Mouse (Mus musculus) CH12.LX (cell line): ENCODE measurements around the gene Anapc13. TPM values are rescaled to one million over a fixed set of nuclear protein-coding genes. Genes with fewer than 3 reads are reported as not detected.

Experiments
- DNase-seq: peaks from one replicate; pipeline ENCODE4 v3.0.0-alpha.2; 2013; ENCODE audit errors: extremely low read depth
- H3K27ac ChIP-seq: 2 replicates; pipeline ENCODE4 v1.5.1; 2012; ENCODE audit warnings: low read depth, mild to moderate bottlenecking, control low read depth, moderate library complexity; ENCODE audit not compliant: insufficient read depth
- H3K27me3 ChIP-seq: replicated peaks from 2 replicates; pipeline ENCODE3; 2012; ENCODE audit warnings: inconsistent platforms
- H3K36me3 ChIP-seq, 2 experiments: replicated peaks in 1 of 2; 2 replicates each; pipeline versions ENCODE3 to v1.6.1; 2012; ENCODE audit warnings: inconsistent platforms in 1 of 2, low read length in 1 of 2, mild to moderate bottlenecking in 1 of 2, mixed read lengths in 1 of 2, moderate library complexity in 1 of 2; ENCODE audit not compliant: control insufficient read depth in 1 of 2, insufficient read depth in 1 of 2
- H3K4me1 ChIP-seq, 2 experiments: 2 replicates each; pipeline ENCODE4 v1.6.1; 2012; ENCODE audit warnings: inconsistent platforms in 1 of 2, moderate library complexity in 1 of 2; ENCODE audit not compliant: insufficient read depth in 2 of 2, control insufficient read depth in 1 of 2
- H3K4me2 ChIP-seq: 2 replicates; pipeline ENCODE4 v1.6.1; 2012; ENCODE audit warnings: low read depth, mild to moderate bottlenecking, control low read depth; ENCODE audit not compliant: poor library complexity, insufficient read depth, severe bottlenecking
- H3K4me3 ChIP-seq, 3 experiments: fragments of 150-350 bp in 1 of 3; sonication (generic) in 1 of 3; replicated peaks in 1 of 3; 2 replicates each; pipeline versions ENCODE3 to v1.5.1; 2011 to 2012; ENCODE audit warnings: low read depth in 2 of 3, low read length in 2 of 3, mild to moderate bottlenecking in 2 of 3, moderate library complexity in 2 of 3, control low read depth in 1 of 3, improper control_type of control experiment in 1 of 3, inconsistent platforms in 1 of 3, mixed read lengths in 1 of 3; ENCODE audit not compliant: poor library complexity in 1 of 3
- H3K79me2 ChIP-seq: replicated peaks from 2 replicates; pipeline ENCODE4 v1.6.1; 2012; ENCODE audit warnings: mild to moderate bottlenecking, moderate library complexity; ENCODE audit not compliant: control insufficient read depth, poor library complexity, insufficient read depth, severe bottlenecking; ENCODE audit errors: extremely low read depth
- H3K9ac ChIP-seq: 2 replicates; pipeline ENCODE4 v1.6.1; 2012; ENCODE audit warnings: low read depth, mild to moderate bottlenecking, control low read depth, moderate library complexity; ENCODE audit not compliant: insufficient read depth
- H3K9me3 ChIP-seq: replicated peaks from 2 replicates; pipeline ENCODE3; 2012; ENCODE audit warnings: low read length, inconsistent platforms, mixed read lengths
- CHD2 ChIP-seq: IDR thresholded peaks from 2 replicates; pipeline ENCODE4 v1.6.1; 2011; ENCODE audit warnings: low read length, improper control_type of control experiment
- E2F4 ChIP-seq: IDR thresholded peaks from 2 replicates; pipeline ENCODE4 v1.6.1; 2011; ENCODE audit warnings: low read depth, low read length, improper control_type of control experiment; ENCODE audit not compliant: insufficient replicate concordance
- EP300 ChIP-seq: IDR thresholded peaks from 2 replicates; pipeline ENCODE4 v1.6.1; 2011; ENCODE audit warnings: low read length, improper control_type of control experiment
- ETS1 ChIP-seq: conservative IDR thresholded peaks from 2 replicates; pipeline ENCODE4 v1.6.1; 2012; ENCODE audit warnings: low read depth, mild to moderate bottlenecking, inconsistent platforms, low read length, improper control_type of control experiment, moderate library complexity
- GABPA ChIP-seq: IDR thresholded peaks from 2 replicates; pipeline ENCODE4 v1.6.1; 2012; ENCODE audit warnings: low read depth, low read length, improper control_type of control experiment, inconsistent platforms; ENCODE audit not compliant: insufficient replicate concordance
- IRF4 ChIP-seq: IDR thresholded peaks from 2 replicates; pipeline ENCODE4 v1.6.1; 2014; ENCODE audit warnings: low read depth, mild to moderate bottlenecking, inconsistent platforms, low read length, improper control_type of control experiment
- MAFK ChIP-seq: IDR thresholded peaks from 2 replicates; pipeline ENCODE4 v1.6.1; 2011; ENCODE audit warnings: low read length, improper control_type of control experiment; ENCODE audit not compliant: insufficient replicate concordance
- MAX ChIP-seq: IDR thresholded peaks from 2 replicates; pipeline ENCODE4 v1.6.1; 2011; ENCODE audit warnings: low read length, improper control_type of control experiment
- MAZ ChIP-seq: IDR thresholded peaks from 2 replicates; pipeline ENCODE4 v1.6.1; 2012; ENCODE audit warnings: low read depth, mild to moderate bottlenecking, inconsistent platforms, low read length, improper control_type of control experiment, moderate library complexity
- NELFE ChIP-seq: IDR thresholded peaks from 2 replicates; pipeline ENCODE4 v1.6.1; 2011; ENCODE audit warnings: low read depth, low read length, improper control_type of control experiment
- PAX5 ChIP-seq: IDR thresholded peaks from 2 replicates; pipeline ENCODE4 v1.6.1; 2012; ENCODE audit warnings: low read length, inconsistent platforms, mixed read lengths
- POLR2AphosphoS2 ChIP-seq: IDR thresholded peaks from 2 replicates; pipeline ENCODE4 v1.6.1; 2011; ENCODE audit warnings: low read depth, low read length, improper control_type of control experiment
- RAD21 ChIP-seq: IDR thresholded peaks from 2 replicates; pipeline ENCODE4 v1.6.1; 2011; ENCODE audit warnings: low read depth, mild to moderate bottlenecking, low read length, improper control_type of control experiment, moderate library complexity
- SIN3A ChIP-seq: IDR thresholded peaks from 2 replicates; pipeline ENCODE4 v1.6.1; 2012; ENCODE audit warnings: low read length, improper control_type of control experiment, inconsistent platforms
- TCF12 ChIP-seq: IDR thresholded peaks from 2 replicates; pipeline ENCODE4 v1.6.1; 2014; ENCODE audit warnings: low read depth, mild to moderate bottlenecking, inconsistent platforms, low read length, improper control_type of control experiment
- UBTF ChIP-seq: IDR thresholded peaks from 2 replicates; pipeline ENCODE4 v1.6.1; 2012; ENCODE audit warnings: low read depth, mild to moderate bottlenecking, inconsistent platforms, low read length, improper control_type of control experiment, moderate library complexity
- USF1 ChIP-seq: IDR thresholded peaks from 2 replicates; pipeline ENCODE4 v1.6.1; 2014; ENCODE audit warnings: low read depth, mild to moderate bottlenecking, inconsistent platforms, low read length, improper control_type of control experiment
- dilution Hi-C: fragments of 300-500 bp; cut with MboI; formaldehyde crosslinking; loops from 2 replicates; pipeline ENCODE4 v1.14.3; 2020; ENCODE audit warnings: low sequenced_read_pairs; ENCODE audit not compliant: extremely low pct_unique_long_range_greater_than_20kb, extremely low pct_ligation_motif_present
- in situ Hi-C: fragments of 300-500 bp; cut with MboI; formaldehyde crosslinking; loops from 3 replicates; pipeline ENCODE4 v1.14.3; 2019; ENCODE audit warnings: low sequenced_read_pairs, low pct_ligation_motif_present, low pct_unique_long_range_greater_than_20kb, mixed read lengths
- polyA plus RNA-seq: library from polyadenylated mRNA; unstranded; fragments of >175 nt; gene quantifications from 2 replicates; pipeline ENCODE4 v1.2.1, GENCODE M21; 2012; ENCODE audit warnings: low read depth; ENCODE audit not compliant: insufficient read length
- total RNA-seq, 2 experiments: library from RNA; depleted of rRNA; stranded (reverse); fragments of 300-350 nt in 1 of 2; fragments of >200 nt in 1 of 2; gene quantifications; 2 replicates each; pipeline ENCODE4 v1.2.3; 2012 to 2014

Gene Anapc13
- total and polyA plus RNA-seq, 3 experiments: 20.8 to 87.4 (median 62.6) TPM

DNA sequence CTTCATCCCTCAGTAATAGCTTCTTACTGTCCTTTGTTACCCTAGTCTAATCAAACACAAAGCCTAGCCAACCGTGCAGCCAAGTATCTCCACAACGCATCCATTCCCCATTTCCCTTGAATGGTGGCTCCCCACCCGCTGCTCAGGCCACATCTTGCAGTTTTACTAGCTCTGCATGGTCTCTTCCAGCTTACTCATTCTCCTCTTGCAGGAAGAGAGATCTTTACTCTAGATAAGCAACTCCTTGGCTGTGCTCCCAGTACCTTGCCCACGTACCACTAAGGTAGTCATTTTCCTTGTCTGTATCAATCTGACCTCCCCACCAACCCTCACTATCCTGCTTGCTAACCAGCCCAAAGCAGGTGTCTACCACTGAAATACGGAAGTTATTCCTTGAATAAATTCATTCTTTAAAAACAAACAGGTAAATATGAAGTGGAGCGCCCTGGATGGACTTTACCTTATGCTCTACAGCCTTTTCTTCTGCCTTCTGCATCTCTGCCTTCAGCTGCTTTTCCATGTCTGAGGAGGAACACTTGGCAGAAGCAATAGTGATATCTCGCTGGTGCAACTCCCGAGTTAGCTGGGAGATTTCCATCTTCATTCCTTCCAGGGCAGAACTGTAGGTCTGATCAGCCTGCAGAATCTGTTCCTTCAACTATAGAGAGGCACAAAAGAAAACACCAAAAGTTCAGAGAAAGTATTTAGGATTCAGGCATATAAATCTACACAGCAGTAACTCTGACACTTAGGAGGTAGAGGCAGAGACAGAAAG is 30.2 kb upstream of the Anapc13 start:
- in situ Hi-C loops: no loop called here
- H3K79me2 ChIP-seq: no peaks in the 10 kb centered on the region
- H3K9ac ChIP-seq: no peak overlapping the region
- H3K9me3 ChIP-seq: no peaks in the 10 kb centered on the region
- no peak overlapping the region for H3K4me2 ChIP-seq
- H3K4me3 ChIP-seq: no peak overlapping the region
- DNase-seq: no peak
- peaks cover 0 to 6% of the 10 kb centered on the region in 2 experiments; a peak in 2 of 4 replicates for H3K4me1 ChIP-seq
- dilution Hi-C loops: no loop called here
- H3K27ac ChIP-seq: no peak overlapping the region
- no peaks in the 10 kb centered on the region for H3K27me3 ChIP-seq
- TF ChIP-seq MAZ: no peak
- TF ChIP-seq PAX5: no peak
- TF ChIP-seq SIN3A: no peak
- no peak for TF ChIP-seq GABPA
- TF ChIP-seq USF1: no peak
- no peak for TF ChIP-seq EP300
- TF ChIP-seq CHD2: no peak
- no peak for TF ChIP-seq IRF4
- no peak for TF ChIP-seq UBTF
- TF ChIP-seq MAX: no peak
- TF ChIP-seq, all 38 proteins: peak for 0
- H3K36me3 ChIP-seq: peaks cover 25 to 75% of the 10 kb centered on the region in 2 experiments

- H3K9ac ChIP-seq: no peak overlapping the region
- no peak overlapping the region for H3K27ac ChIP-seq
- no peak for DNase-seq
- H3K79me2 ChIP-seq: no peaks in the 10 kb centered on the region
- TF ChIP-seq TCF12: no peak
- no peak for TF ChIP-seq IRF4
- TF ChIP-seq RAD21: no peak
- TF ChIP-seq MAFK: no peak
- TF ChIP-seq MAZ: no peak
- peaks cover 21 to 65% of the 10 kb centered on the region in 2 experiments for H3K36me3 ChIP-seq
- in situ Hi-C loops (no loop called here), dilution Hi-C loops (no loop called here)
- H3K4me3 ChIP-seq: no peak overlapping the region
- H3K27me3 ChIP-seq: no peaks in the 10 kb centered on the region
- H3K9me3 ChIP-seq: no peaks in the 10 kb centered on the region
- no peaks in the 10 kb centered on the region for H3K4me1 ChIP-seq
- no peak overlapping the region for H3K4me2 ChIP-seq
Measured at GRCm38 (mm10) chr9:102601187-102601586, 24.9 kb upstream of the Anapc13 start.

GRCm38 (mm10) chr9:102601666-102602065 is 24.4 kb upstream of the Anapc13 start:
- in situ Hi-C loops (no loop called here), dilution Hi-C loops (no loop called here)
- DNase-seq: no peak
- Histone ChIP-seq H3K9me3 (no peaks in the 10 kb centered on the region), H3K27me3 (no peaks in the 10 kb centered on the region), H3K36me3 (peaks cover 18 to 63% of the 10 kb centered on the region in 2 experiments), H3K4me1 (no peaks in the 10 kb centered on the region), H3K4me2 (no peak overlapping the region), H3K4me3 (no peak overlapping the region), H3K27ac (no peak overlapping the region), H3K79me2 (no peaks in the 10 kb centered on the region), H3K9ac (no peak overlapping the region)
- TF ChIP-seq ETS1: no peak
- no peak for TF ChIP-seq MAZ
- TF ChIP-seq RAD21: no peak
- no peak for TF ChIP-seq E2F4
- no peak for TF ChIP-seq POLR2AphosphoS2
- TF ChIP-seq USF1: no peak
- no peak for TF ChIP-seq NELFE
